In the genomic region with DNA sequence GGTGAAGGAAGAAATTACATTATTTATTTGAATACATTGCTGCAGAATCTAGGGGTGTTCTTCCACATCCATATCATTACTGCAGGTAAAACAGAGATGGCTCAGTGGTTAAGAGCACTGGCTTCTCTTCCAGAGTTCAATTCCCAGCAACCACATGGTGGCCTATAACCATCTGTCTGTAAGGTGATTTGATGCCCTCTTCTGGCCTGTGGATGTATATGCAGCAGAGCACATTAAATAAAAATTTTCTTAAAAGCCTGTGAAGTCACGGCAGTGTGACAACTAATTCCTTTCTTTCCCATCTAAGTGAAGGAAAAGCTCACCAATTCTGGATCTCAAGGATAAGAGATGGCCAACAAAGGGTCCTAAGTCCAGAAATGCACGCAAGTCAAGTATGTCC, we compare ENCODE assay signal across 11 mouse cellular contexts. TPM values are rescaled to one million over a fixed set of nuclear protein-coding genes. Genes with fewer than 3 reads are reported as not detected.
DNase-seq lines count a peak whose midpoint lies in the region; ATAC-seq and TF ChIP-seq lines count a peak whose summit lies in the region.
"Had no signal": no experiment of that assay in that cellular context is flagged by ENCODE, and none has a peak within 500 bp of the region (broad histone marks: within the 10 kb centered on the region; RNA-seq: fewer than 3 reads in every experiment).

No protein-coding gene starts in this region.

- peak; percentile 56; the same call in 1 of the 2 replicates for TF ChIP-seq CTCF in brain, embryonic 14.5 days (IDR thresholded peaks at IDR 0.05; ENCODE audit: borderline replicate concordance, extremely low read depth, insufficient read depth, insufficient read length)

- no peaks in the 10 kb centered on the region for H3K4me1 ChIP-seq in embryonic facial prominence, embryonic 11.5 days (ENCODE audit: control insufficient read depth, insufficient read depth, low read length)
- H3K4me1 ChIP-seq in embryonic facial prominence, embryonic 10.5 days: peaks cover 13% of the 10 kb centered on the region; the same call in 1 of the 2 replicates
- H3K4me1 ChIP-seq in hindbrain, embryonic 14.5 days (replicated peaks; ENCODE audit: control insufficient read depth, insufficient read depth, low read length): peaks cover 14% of the 10 kb centered on the region
- H3K4me1 ChIP-seq: embryonic facial prominence, embryonic 15.5 days had no signal

- no peak overlapping the region for H3K4me2 ChIP-seq in embryonic facial prominence, embryonic 11.5 days (ENCODE audit: low read depth, low read length)
- no peak overlapping the region for H3K4me2 ChIP-seq in hindbrain, embryonic 14.5 days (replicated peaks)
- H3K4me2 ChIP-seq: embryonic facial prominence, embryonic 15.5 days; liver, embryonic 13.5 days had no signal

- 51% methylated on average over 2 of the region's 2 CpGs for WGBS in embryonic facial prominence, embryonic 11.5 days
- 46% methylated on average over 2 of the region's 2 CpGs for WGBS in embryonic facial prominence, embryonic 10.5 days
- 41% methylated on average over 2 of the region's 2 CpGs for WGBS in hindbrain, embryonic 14.5 days

- no peak overlapping the region for H3K4me3 ChIP-seq in embryonic facial prominence, embryonic 11.5 days (ENCODE audit: low read depth, low read length)
- H3K4me3 ChIP-seq in embryonic facial prominence, embryonic 10.5 days: no peak overlapping the region
- no peak overlapping the region for H3K4me3 ChIP-seq in hindbrain, embryonic 14.5 days (replicated peaks; ENCODE audit: low read length)
- H3K4me3 ChIP-seq: embryonic facial prominence, embryonic 15.5 days; liver, embryonic 13.5 days had no signal

- H3K9ac ChIP-seq in embryonic facial prominence, embryonic 11.5 days (replicated peaks; ENCODE audit: low read length): no peak overlapping the region
- no peak overlapping the region for H3K9ac ChIP-seq in hindbrain, embryonic 14.5 days
- H3K9ac ChIP-seq: embryonic facial prominence, embryonic 15.5 days; liver, embryonic 13.5 days had no signal

- no peak for TF ChIP-seq POLR2A in brain, embryonic 14.5 days (IDR thresholded peaks at IDR 0.05; ENCODE audit: borderline replicate concordance, extremely low read depth, insufficient read depth, insufficient read length, poor library complexity, severe bottlenecking)

- H3K27ac ChIP-seq in embryonic facial prominence, embryonic 11.5 days (replicated peaks; ENCODE audit: low read depth, low read length): no peak overlapping the region
- no peak overlapping the region for H3K27ac ChIP-seq in embryonic facial prominence, embryonic 10.5 days (replicated peaks)
- H3K27ac ChIP-seq in hindbrain, embryonic 14.5 days: no peak overlapping the region
- H3K27ac ChIP-seq: embryonic facial prominence, embryonic 15.5 days; liver, embryonic 13.5 days had no signal

- ATAC-seq in embryonic facial prominence, embryonic 11.5 days (replicated peaks; ENCODE audit: insufficient number of reproducible peaks, low FRiP score, low TSS enrichment, low read depth): no peak
- peak; percentile 77 for ATAC-seq in megakaryocyte progenitor cell, adult 5-6 weeks (replicated peaks; ENCODE audit: poor library complexity)
- ATAC-seq in hindbrain, embryonic 14.5 days (ENCODE audit: low FRiP score): no peak

- H3K27me3 ChIP-seq in embryonic facial prominence, embryonic 11.5 days (ENCODE audit: control insufficient read depth, insufficient read depth, low read length): no peaks in the 10 kb centered on the region
- peaks cover 5% of the 10 kb centered on the region for H3K27me3 ChIP-seq in embryonic facial prominence, embryonic 10.5 days (replicated peaks; ENCODE audit: low read depth, poor library complexity, severe bottlenecking)
- H3K27me3 ChIP-seq in hindbrain, embryonic 14.5 days (ENCODE audit: control insufficient read depth, insufficient read depth, low read length): no peaks in the 10 kb centered on the region

- H3K36me3 ChIP-seq in embryonic facial prominence, embryonic 11.5 days (replicated peaks; ENCODE audit: control insufficient read depth, insufficient read depth, low read depth, low read length): peaks cover 6% of the 10 kb centered on the region
- H3K36me3 ChIP-seq in embryonic facial prominence, embryonic 10.5 days (replicated peaks): peaks cover 37% of the 10 kb centered on the region
- H3K36me3 ChIP-seq in hindbrain, embryonic 14.5 days (replicated peaks; ENCODE audit: control insufficient read depth, insufficient read depth): peaks cover 30% of the 10 kb centered on the region

- DNase-seq in embryonic facial prominence, embryonic 11.5 days (ENCODE audit: low spot score): peak; percentile 59
- no peak for DNase-seq in embryonic facial prominence, embryonic 10.5 days (ENCODE audit: low spot score)
- peak; percentile 15 for DNase-seq in lung, postnatal 36 days
- DNase-seq in lung, postnatal 14 days: no peak
- DNase-seq in brain, embryonic 14.5 days (ENCODE audit: low read depth): peak; percentile 81
- no peak for DNase-seq in neural tube, embryonic 10.5 days (ENCODE audit: extremely low spot score, low spot score)
- no peak for DNase-seq in hindbrain, embryonic 14.5 days (ENCODE audit: low spot score)
- DNase-seq: liver, embryonic 13.5 days had no signal

- no peaks in the 10 kb centered on the region for H3K9me3 ChIP-seq in embryonic facial prominence, embryonic 11.5 days (replicated peaks; ENCODE audit: control insufficient read depth, low read length)
- H3K9me3 ChIP-seq in embryonic facial prominence, embryonic 10.5 days: no peaks in the 10 kb centered on the region
- H3K9me3 ChIP-seq in hindbrain, embryonic 14.5 days (ENCODE audit: control insufficient read depth, low read length): no peaks in the 10 kb centered on the region
- H3K9me3 ChIP-seq: embryonic facial prominence, embryonic 15.5 days; liver, embryonic 13.5 days had no signal

RNA-seq across cellular contexts. Expression of a gene that starts 18.7 kb away (rescaled TPM):
- 70.4 and 84.6 TPM in 2 replicates for polyA plus RNA-seq in embryonic facial prominence, embryonic 11.5 days (2014; fragmentation: Nextera tagmentation; extraction: Ambion mirVana)
- polyA plus RNA-seq in embryonic facial prominence, embryonic 10.5 days (2016; fragmentation: Nextera tagmentation; extraction: Ambion mirVana): 72.3 and 73.3 TPM in 2 replicates
- polyA plus RNA-seq in brain, embryonic 14.5 days (2012; rRNA removed): 67.0 and 68.5 TPM in 2 replicates
- 69.2 and 75.6 TPM in 2 replicates for total RNA-seq in megakaryocyte progenitor cell, adult 5-6 weeks (2015)
- 27.0 and 32.9 TPM in 2 replicates for total RNA-seq in megakaryocyte progenitor cell, adult 5-6 weeks (2017)
- 50.0 and 56.6 TPM in 2 replicates for polyA plus RNA-seq in hindbrain, embryonic 14.5 days (2014; fragmentation: Nextera tagmentation; extraction: Ambion mirVana)

RNA-seq across cellular contexts. Expression of a gene that starts 26.7 kb away (rescaled TPM):
- 0.18 TPM in 2 replicates for polyA plus RNA-seq in embryonic facial prominence, embryonic 11.5 days (2014; fragmentation: Nextera tagmentation; extraction: Ambion mirVana)
- polyA plus RNA-seq in embryonic facial prominence, embryonic 10.5 days (2016; fragmentation: Nextera tagmentation; extraction: Ambion mirVana): 0.31 and 0.34 TPM in 2 replicates
- 0.14 and 0.26 TPM in 2 replicates for polyA plus RNA-seq in brain, embryonic 14.5 days (2012; rRNA removed)
- total RNA-seq in megakaryocyte progenitor cell, adult 5-6 weeks (2015): not detected in 2 replicates
- total RNA-seq in megakaryocyte progenitor cell, adult 5-6 weeks (2017): not detected in 2 replicates
- polyA plus RNA-seq in hindbrain, embryonic 14.5 days (2014; fragmentation: Nextera tagmentation; extraction: Ambion mirVana): 0.33 TPM in 1 of 2 replicates, not detected in the other
- total RNA-seq: heart, postnatal 25 days had no signal
- polyA plus RNA-seq: embryonic facial prominence, embryonic 15.5 days; liver, embryonic 13.5 days had no signal

RNA-seq across cellular contexts. Expression of a gene that starts 52.4 kb away (rescaled TPM):
- 20.9 and 27.0 TPM in 2 replicates for polyA plus RNA-seq in embryonic facial prominence, embryonic 11.5 days (2014; fragmentation: Nextera tagmentation; extraction: Ambion mirVana)
- polyA plus RNA-seq in embryonic facial prominence, embryonic 10.5 days (2016; fragmentation: Nextera tagmentation; extraction: Ambion mirVana): 22.2 and 26.6 TPM in 2 replicates
- 63.1 and 66.1 TPM in 2 replicates for polyA plus RNA-seq in brain, embryonic 14.5 days (2012; rRNA removed)
- not detected in 2 replicates for total RNA-seq in megakaryocyte progenitor cell, adult 5-6 weeks (2015)
- total RNA-seq in megakaryocyte progenitor cell, adult 5-6 weeks (2017): not detected in 2 replicates
- polyA plus RNA-seq in hindbrain, embryonic 14.5 days (2014; fragmentation: Nextera tagmentation; extraction: Ambion mirVana): 78.6 and 85.5 TPM in 2 replicates

Comparison
In these comparisons a context has a peak if more than half of its experiments do, and no peak if none do; other contexts are left out.
1. DNase-seq: peak in embryonic facial prominence, embryonic 11.5 days (single experiment), lung, postnatal 36 days (single experiment) and brain, embryonic 14.5 days (single experiment); none in embryonic facial prominence, embryonic 10.5 days (single experiment), lung, postnatal 14 days (single experiment), neural tube, embryonic 10.5 days (single experiment) and hindbrain, embryonic 14.5 days (single experiment).